Mouse (Mus musculus) hindbrain, embryonic 12.5 days (tissue): ENCODE measurements around the gene Asb11. TPM values are rescaled to one million over a fixed set of nuclear protein-coding genes. Genes with fewer than 3 reads are reported as not detected.

Experiments used
- ATAC-seq: fragments of 200-750 bp; cut with Nextera tagmentation; 2 replicates; pipeline ENCODE4 v1.8.0; 2017; ENCODE audit warnings: moderate TSS enrichment; ENCODE audit not compliant: low FRiP score
- H3K27ac ChIP-seq: fragments of 300-500 bp; sonication (generic); 2 replicates; pipeline ENCODE4 v1.5.1; 2016; ENCODE audit warnings: mild to moderate bottlenecking
- H3K27me3 ChIP-seq: fragments of 300-500 bp; sonication (generic); 2 replicates; pipeline ENCODE4 v1.6.1; 2016; ENCODE audit warnings: mild to moderate bottlenecking
- H3K36me3 ChIP-seq: fragments of 300-500 bp; sonication (generic); 2 replicates; pipeline ENCODE4 v1.6.1; 2016; ENCODE audit warnings: mild to moderate bottlenecking
- H3K4me1 ChIP-seq: fragments of 300-500 bp; sonication (generic); 2 replicates; pipeline ENCODE4 v1.6.1; 2016
- H3K4me2 ChIP-seq: fragments of 300-500 bp; sonication (generic); replicated peaks from 2 replicates; pipeline ENCODE4 v1.6.1; 2016; ENCODE audit warnings: mild to moderate bottlenecking
- H3K4me3 ChIP-seq: fragments of 300-500 bp; sonication (generic); 2 replicates; pipeline ENCODE4 v1.5.1; 2016; ENCODE audit warnings: mild to moderate bottlenecking
- H3K9ac ChIP-seq: fragments of 300-500 bp; sonication (generic); 2 replicates; pipeline ENCODE4 v1.6.1; 2016; ENCODE audit warnings: mild to moderate bottlenecking, moderate library complexity
- H3K9me3 ChIP-seq: fragments of 300-500 bp; sonication (generic); replicated peaks from 2 replicates; pipeline ENCODE4 v1.6.1; 2016; ENCODE audit warnings: mild to moderate bottlenecking
- WGBS: fragments of 180-500 bp; shearing (Covaris S2); methylation state at CpG from one replicate; pipeline ENCODE4 v1.1.7; 2016; 5-methylcytosine and 5-hydroxymethylcytosine counted together
- polyA plus RNA-seq: library from polyadenylated mRNA; unstranded; fragments of >200 nt; fragmentation: Nextera tagmentation; extraction: Ambion mirVana; gene quantifications from 2 replicates; pipeline ENCODE4 v1.2.1, GENCODE M21; 2016

Gene Asb11
- polyA plus RNA-seq = not detected in 2 replicates

DNA sequence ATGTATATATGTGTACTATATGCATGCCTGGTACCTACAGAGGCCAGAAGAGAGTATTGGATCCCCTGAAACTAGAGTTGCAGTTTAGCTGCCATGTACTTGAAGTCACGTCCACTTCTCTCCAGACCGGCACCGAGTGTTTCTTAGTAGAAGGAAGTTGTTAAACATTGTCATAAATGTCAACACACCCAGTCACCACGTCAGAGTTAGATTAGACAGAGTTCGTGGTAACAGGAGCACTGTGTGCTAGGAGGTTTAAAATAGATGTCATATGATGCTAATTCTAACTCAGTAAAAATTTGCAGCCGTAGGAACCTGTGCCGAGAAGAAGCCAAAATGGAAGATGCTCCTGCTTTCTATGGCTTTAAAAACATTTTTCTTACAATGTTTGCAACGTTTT lies at the start of gene Asb11:
Gene Asb11 (plus strand): TSS at position 286 of the 400 bp plus-strand sequence.
- no peaks in the 10 kb centered on the region for H3K9me3 ChIP-seq
- H3K9ac ChIP-seq = no peak within 1 kb of the TSS
- peaks cover 3% of the 10 kb centered on the region; the same call in 1 of the 2 replicates for H3K27me3 ChIP-seq
- 81% methylated on average over 8 of the region's 8 CpGs for WGBS
- no peak within 1 kb of the TSS for H3K4me2 ChIP-seq
- peaks cover 4% of the 10 kb centered on the region; the same call in 1 of the 2 replicates for H3K36me3 ChIP-seq
- no peak within 1 kb of the TSS for H3K27ac ChIP-seq
- no peak for ATAC-seq
- H3K4me3 ChIP-seq = no peak within 1 kb of the TSS
- H3K4me1 ChIP-seq = no peaks in the 10 kb centered on the region

DNA sequence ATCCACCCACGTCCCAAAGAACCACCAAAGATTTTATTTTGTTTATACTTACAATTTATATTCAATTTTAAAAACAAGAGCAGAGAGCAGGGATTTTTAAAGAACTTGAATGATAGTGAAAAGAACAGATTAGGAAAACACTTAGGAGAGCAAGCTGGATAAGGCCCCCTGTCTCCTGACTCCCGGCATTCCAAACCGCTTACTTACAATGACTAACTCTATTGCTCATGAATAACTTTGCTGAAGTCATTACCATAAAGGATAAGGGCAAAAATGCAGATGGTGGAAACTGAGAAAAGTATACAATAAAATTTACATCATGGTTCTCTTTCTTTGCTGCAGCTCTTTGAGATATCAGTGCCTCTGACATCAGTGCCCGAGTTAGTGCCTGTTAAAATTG lies 42.7 kb upstream of the Asb11 start:
- Histone ChIP-seq H3K4me3 (no peak overlapping the region), H3K36me3 (no peaks in the 10 kb centered on the region), H3K27ac (no peak overlapping the region), H3K27me3 (no peaks in the 10 kb centered on the region), H3K4me1 (no peaks in the 10 kb centered on the region), H3K9me3 (no peaks in the 10 kb centered on the region), H3K4me2 (no peak overlapping the region), H3K9ac (no peak overlapping the region)
- WGBS = 80% methylated on average over 4 of the region's 4 CpGs
- ATAC-seq = no peak

DNA sequence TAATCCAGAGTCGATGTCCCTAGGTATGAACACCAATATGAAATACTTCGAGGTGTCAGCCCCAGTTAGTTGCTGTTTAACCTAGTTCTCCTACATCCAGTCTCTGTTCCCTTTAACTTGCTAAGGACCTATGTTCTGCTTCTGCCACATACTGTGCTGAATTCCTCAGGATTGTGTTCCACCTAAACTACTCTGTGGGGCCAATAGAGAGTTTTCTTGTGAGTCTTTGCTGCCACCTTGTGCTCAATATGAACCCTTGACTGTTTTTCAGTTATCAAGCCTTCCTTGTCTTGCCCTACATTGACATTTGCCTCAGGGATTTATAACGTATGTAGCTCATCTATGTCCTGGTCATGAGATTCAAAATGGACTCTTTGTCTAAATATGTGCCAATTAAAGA lies 38.3 kb upstream of the Asb11 start:
- Histone ChIP-seq H3K36me3 (no peaks in the 10 kb centered on the region), H3K9ac (no peak overlapping the region), H3K4me2 (no peak overlapping the region), H3K9me3 (no peaks in the 10 kb centered on the region), H3K27ac (no peak overlapping the region), H3K27me3 (no peaks in the 10 kb centered on the region), H3K4me1 (no peaks in the 10 kb centered on the region), H3K4me3 (no peak overlapping the region)
- no peak for ATAC-seq
- WGBS = 70% methylated on average over 3 of the region's 3 CpGs

DNA sequence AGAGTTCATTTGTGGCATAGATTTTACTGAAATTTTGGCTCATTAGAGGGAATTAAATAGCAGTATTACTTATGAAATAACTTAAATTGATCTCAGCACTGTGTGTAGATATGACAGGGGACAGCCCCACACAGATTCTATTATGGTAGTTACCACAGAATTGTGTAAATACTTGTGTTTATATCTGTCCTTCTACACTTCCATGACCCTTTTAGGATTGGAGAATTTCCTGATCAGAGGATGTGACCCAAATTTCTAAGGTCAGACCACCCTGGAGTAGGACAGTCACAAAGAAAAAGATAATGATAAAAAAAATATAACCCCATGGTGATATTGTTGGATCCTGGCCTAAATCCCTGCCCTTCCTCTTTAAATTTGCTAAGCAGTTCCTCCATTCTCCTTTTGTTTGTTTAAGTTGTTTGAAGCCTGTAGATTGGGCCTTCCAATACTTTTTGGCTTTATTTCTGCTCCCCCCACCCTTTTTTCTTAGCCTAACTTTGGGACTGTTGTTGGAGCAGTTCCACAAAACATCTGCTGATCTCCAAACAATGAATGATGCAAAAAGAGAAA lies 31.6 kb upstream of the Asb11 start:
- Histone ChIP-seq H3K27me3 (peaks cover 7% of the 10 kb centered on the region; the same call in 1 of the 2 replicates), H3K36me3 (no peaks in the 10 kb centered on the region), H3K27ac (no peak overlapping the region), H3K4me1 (no peaks in the 10 kb centered on the region), H3K4me3 (no peak overlapping the region), H3K9ac (no peak overlapping the region), H3K9me3 (no peaks in the 10 kb centered on the region), H3K4me2 (no peak overlapping the region)
- ATAC-seq = no peak

DNA sequence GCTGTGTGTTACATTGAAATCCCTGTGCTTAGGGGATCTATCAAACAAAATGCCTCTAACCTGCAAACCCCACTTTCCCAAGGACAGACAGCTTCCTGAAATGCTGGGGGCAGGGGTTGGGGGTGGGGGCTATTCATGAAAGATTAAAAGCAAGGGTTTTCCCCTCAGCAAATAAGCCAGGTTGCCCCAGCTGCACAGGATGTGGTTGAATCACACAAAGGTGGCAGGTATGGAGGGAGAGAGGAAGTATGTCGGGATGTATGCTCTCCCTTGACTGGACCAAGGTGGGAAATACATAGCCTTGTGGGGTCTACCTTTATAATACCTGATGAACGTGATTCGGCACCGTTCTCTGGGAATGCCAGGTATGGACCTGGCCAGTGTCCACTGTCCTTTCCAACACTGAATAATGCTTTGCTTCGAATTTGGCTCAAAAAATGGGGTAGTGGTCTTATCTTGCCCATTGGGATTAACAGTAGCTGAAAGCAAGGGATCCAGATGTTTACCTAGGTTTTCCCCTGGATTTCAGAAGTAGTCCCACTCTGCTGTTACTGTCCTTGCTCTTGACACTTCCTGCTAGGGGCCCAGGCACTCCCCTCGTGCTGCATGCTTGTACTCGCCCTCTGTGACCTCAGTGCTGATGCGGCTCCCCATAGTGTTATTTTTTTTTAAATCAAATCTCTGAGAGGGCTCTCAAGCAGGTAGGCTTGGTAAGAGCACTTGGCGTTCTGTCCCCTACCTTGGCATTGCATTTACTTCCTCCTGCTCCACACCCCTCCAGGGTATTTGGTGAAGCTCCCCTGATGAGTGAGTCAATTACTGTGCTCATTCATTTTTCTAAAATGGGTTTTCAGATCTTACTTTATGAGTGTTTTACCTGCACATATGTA lies 30.4 kb upstream of the Asb11 start:
- Histone ChIP-seq H3K27ac (no peak overlapping the region), H3K27me3 (peaks cover 7% of the 10 kb centered on the region; the same call in 1 of the 2 replicates)
- WGBS = 79% methylated on average over 9 of the region's 9 CpGs

DNA sequence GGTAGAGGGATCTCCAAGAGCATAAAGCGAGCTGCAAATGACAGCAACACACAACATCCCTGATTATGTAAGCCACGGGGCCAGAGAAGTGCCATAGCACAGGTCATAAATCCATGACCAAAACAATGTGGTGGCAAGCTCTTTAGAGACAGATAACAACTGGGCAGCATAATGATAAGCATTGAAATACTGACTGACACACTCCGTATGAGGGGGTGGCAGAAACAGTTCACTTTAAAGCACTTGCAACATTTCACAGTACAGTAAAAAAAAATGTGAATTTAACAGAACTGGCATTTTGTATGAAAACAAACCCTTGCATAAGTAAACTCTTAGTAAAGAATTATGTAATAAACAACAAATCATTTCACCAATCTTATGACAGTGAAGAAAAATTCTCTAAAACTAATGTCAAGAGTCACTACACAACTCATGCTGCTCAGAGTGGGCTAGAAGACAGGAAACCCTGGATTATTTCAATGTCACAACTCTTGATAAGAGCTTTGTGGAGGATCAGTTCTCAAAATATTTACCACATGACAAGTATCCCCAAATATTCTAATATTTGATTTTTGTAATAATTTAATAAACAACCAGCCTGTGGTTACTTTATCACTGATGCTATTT lies 28.4 kb upstream of the Asb11 start:
- Histone ChIP-seq H3K4me3 (no peak overlapping the region), H3K36me3 (no peaks in the 10 kb centered on the region), H3K4me1 (no peaks in the 10 kb centered on the region), H3K9me3 (no peaks in the 10 kb centered on the region), H3K27me3 (peaks cover 7% of the 10 kb centered on the region), H3K9ac (no peak overlapping the region), H3K27ac (no peak overlapping the region), H3K4me2 (no peak overlapping the region)
- ATAC-seq = no peak
- 84% methylated on average over 3 of the region's 3 CpGs for WGBS

More for the DNA sequence above, 30.4 kb upstream of the Asb11 start:
- ATAC-seq = no peak
- Histone ChIP-seq H3K36me3 (no peaks in the 10 kb centered on the region), H3K4me3 (no peak overlapping the region), H3K9me3 (no peaks in the 10 kb centered on the region), H3K9ac (no peak overlapping the region), H3K4me1 (no peaks in the 10 kb centered on the region), H3K4me2 (no peak overlapping the region)

DNA sequence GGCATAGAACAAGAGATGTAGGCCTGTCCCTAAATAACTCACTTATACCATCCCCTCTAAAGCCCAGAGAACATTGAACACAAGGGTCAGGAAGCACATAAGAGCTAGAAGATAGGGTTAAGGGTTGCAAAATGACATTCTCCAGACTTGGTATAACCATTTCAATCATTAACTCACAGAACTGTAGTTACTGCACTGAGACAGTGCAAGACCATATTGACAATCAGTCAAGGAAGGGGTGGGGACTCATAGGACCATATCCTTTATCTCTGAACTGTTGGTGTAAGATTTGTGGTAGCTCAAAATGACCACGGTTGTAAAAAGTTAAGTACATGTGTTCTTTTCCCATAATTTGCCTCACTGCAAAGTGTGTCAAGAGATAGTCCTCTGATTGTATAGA lies 26.2 kb upstream of the Asb11 start:
- no peak for ATAC-seq
- Histone ChIP-seq H3K9ac (no peak overlapping the region), H3K9me3 (no peaks in the 10 kb centered on the region), H3K4me3 (no peak overlapping the region), H3K4me1 (no peaks in the 10 kb centered on the region), H3K27ac (no peak overlapping the region), H3K36me3 (no peaks in the 10 kb centered on the region), H3K27me3 (peaks cover 7% of the 10 kb centered on the region), H3K4me2 (no peak overlapping the region)
- 82% methylated on average over 1 of the region's 1 CpGs for WGBS

DNA sequence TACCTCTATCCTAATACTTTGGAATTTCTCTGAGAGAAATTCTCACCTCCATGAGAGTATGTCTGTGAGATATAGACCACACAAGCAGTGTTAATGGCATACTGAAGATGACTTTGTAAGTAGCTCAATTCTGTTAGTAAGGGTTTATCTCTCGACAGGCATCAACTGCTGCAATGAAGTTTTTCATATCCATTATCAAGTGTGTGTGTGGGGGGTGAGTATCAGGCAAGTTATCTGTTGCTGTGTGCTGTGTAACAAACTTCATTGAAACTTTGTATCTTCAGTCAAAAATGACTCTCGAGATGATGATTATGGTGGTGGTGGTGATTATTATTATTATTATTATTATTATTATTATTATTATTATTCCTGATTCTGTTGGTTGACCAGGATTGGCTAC lies 20.0 kb upstream of the Asb11 start:
- H3K27ac ChIP-seq = no peak overlapping the region
- no peak for ATAC-seq
- H3K4me2 ChIP-seq = no peak overlapping the region
- no peaks in the 10 kb centered on the region for H3K9me3 ChIP-seq
- no peak overlapping the region for H3K9ac ChIP-seq
- WGBS = 93% methylated on average over 2 of the region's 2 CpGs
- no peaks in the 10 kb centered on the region for H3K36me3 ChIP-seq
- H3K27me3 ChIP-seq = peaks cover 3% of the 10 kb centered on the region
- H3K4me1 ChIP-seq = peaks cover 4% of the 10 kb centered on the region
- no peak overlapping the region for H3K4me3 ChIP-seq

DNA sequence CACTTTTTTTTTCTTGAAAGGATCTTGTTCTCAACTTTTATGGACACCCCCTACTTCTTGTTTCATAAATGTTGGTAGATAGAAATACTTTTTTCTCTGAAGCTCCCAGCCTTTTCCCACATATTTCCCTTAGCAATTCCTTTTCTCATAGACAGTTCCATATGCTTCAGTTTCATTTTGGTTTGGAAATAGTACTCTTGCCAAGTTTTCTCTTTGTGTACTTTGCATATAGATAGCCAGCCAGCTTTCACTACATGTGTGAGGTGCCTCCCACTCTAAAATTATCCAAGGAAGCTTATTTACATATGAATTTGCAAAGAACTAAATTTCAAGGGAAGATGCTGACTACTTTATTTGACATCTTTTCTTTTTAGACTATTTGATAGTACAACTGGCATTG lies 18.8 kb upstream of the Asb11 start:
- H3K27ac ChIP-seq = no peak overlapping the region
- H3K9ac ChIP-seq = no peak overlapping the region
- H3K36me3 ChIP-seq = 0 out of 2 replicates have a peak, but pooled peaks cover 2% of the 10 kb centered on the region
- H3K27me3 ChIP-seq = peaks cover 5% of the 10 kb centered on the region; the same call in 1 of the 2 replicates
- no peak overlapping the region for H3K4me3 ChIP-seq
- ATAC-seq = no peak
- peaks cover 4% of the 10 kb centered on the region for H3K4me1 ChIP-seq
- H3K9me3 ChIP-seq = no peaks in the 10 kb centered on the region
- H3K4me2 ChIP-seq = no peak overlapping the region

DNA sequence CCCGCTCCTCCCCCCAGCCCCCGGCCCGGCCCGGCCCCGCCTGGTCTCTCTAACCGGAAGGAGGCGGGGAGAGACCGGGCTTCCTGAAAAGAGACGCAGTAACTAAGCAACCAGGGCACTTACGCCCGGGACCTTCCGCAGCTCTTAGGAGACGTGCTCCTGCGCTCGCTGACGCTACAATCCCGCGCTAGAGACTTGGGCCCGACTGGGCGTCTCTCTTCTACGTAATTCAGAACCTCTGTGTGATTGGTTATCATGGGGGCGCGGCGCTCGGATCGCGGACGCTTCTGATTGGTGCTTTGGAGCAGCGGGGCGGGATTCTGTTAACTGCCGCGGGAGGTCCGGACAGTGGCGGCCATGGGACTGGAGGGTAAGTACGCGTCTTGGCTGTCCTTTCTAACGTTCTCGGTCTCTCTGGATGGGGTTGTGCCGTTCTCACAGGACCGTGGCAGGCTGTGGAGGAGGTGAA lies 17.3 kb upstream of the Asb11 start, which contains the start of gene Piga:
Gene Piga (plus strand): TSS at position 317 of the 469 bp plus-strand sequence.
- Histone ChIP-seq H3K27ac (peak within 1 kb of the TSS; percentile 40; the same call in 1 of the 2 replicates), H3K4me2 (peak within 1 kb of the TSS; percentile 52), H3K27me3 (peaks cover 6% of the 10 kb centered on the region; the same call in 1 of the 2 replicates), H3K36me3 (0 out of 2 replicates have a peak, but pooled peaks cover 3% of the 10 kb centered on the region), H3K4me3 (peak within 1 kb of the TSS; percentile 49), H3K9ac (peak within 1 kb of the TSS; percentile 68), H3K4me1 (peaks cover 4% of the 10 kb centered on the region), H3K9me3 (no peaks in the 10 kb centered on the region)
- whole genome bisulfite sequencing = 22% methylated on average over 40 of the region's 40 CpGs
- peak; percentile 99 for ATAC-seq

DNA sequence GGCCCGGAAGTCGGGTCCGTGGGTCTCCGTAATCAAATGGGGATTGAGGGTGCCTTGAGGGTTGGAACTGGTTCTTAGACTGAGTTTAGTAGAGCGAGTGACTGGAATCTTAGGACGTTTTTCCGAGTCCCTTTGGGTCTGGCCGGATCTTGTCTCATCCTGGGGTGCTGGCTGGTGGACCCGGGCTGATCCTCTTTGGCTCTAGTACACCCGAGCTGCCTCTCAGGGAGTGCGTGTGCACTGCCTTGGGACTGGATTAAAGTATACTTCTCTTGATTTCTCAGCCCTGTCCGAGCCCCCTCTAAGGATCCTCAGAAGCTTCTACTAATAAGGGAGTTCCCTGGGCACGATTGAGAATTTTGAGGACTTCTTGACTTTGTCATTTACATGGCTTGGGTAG lies 16.8 kb upstream of the Asb11 start:
- Histone ChIP-seq H3K4me3 (peak overlapping the region; percentile 49), H3K27me3 (peaks cover 6% of the 10 kb centered on the region), H3K9me3 (no peaks in the 10 kb centered on the region), H3K27ac (peak overlapping the region; percentile 40; the same call in 1 of the 2 replicates), H3K36me3 (0 out of 2 replicates have a peak, but pooled peaks cover 3% of the 10 kb centered on the region), H3K9ac (peak overlapping the region; percentile 68), H3K4me1 (peaks cover 4% of the 10 kb centered on the region), H3K4me2 (peak overlapping the region; percentile 52)
- WGBS = 23% methylated on average over 13 of the region's 13 CpGs
- ATAC-seq = no peak

DNA sequence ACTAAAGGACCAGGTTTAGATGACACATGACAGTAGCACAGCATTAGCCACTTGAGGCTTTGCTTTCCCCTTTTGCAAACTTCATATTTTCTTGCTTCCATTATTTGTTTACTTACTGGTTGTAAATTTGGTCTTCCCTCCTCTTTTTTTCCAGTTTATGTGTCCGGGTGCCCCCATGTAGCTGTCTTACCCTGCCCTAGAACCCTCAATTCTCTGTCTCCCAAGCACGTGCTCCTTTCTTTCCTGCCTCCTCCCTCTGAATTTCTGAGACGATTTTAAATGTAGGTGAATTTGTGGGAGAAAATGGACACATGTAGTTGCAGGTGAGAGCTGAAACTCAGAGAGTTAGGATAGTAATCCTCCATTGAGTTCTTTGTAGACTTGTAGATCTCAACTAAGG lies 16.3 kb upstream of the Asb11 start:
- no peak overlapping the region for H3K27ac ChIP-seq
- peak overlapping the region; percentile 68; the same call in 1 of the 2 replicates for H3K9ac ChIP-seq
- peak overlapping the region; percentile 52 for H3K4me2 ChIP-seq
- H3K4me3 ChIP-seq = peak overlapping the region; percentile 49
- H3K27me3 ChIP-seq = peaks cover 6% of the 10 kb centered on the region
- peaks cover 4% of the 10 kb centered on the region for H3K4me1 ChIP-seq
- WGBS = 57% methylated on average over 3 of the region's 3 CpGs
- ATAC-seq = no peak
- 0 out of 2 replicates have a peak, but pooled peaks cover 3% of the 10 kb centered on the region for H3K36me3 ChIP-seq
- H3K9me3 ChIP-seq = no peaks in the 10 kb centered on the region
